Mouse (Mus musculus) intestine, postnatal 0 days (tissue): ENCODE measurements around the gene Tbck. TPM values are rescaled to one million over a fixed set of nuclear protein-coding genes. Genes with fewer than 3 reads are reported as not detected.

ENCODE experiments used
- ATAC-seq: fragments of 200-750 bp; cut with Nextera tagmentation; 2 replicates; pipeline ENCODE4 v1.8.0; 2017; ENCODE audit warnings: mild to moderate bottlenecking, moderate TSS enrichment, moderate library complexity
- H3K27ac ChIP-seq: fragments of 300-500 bp; sonication (generic); 2 replicates; pipeline ENCODE4 v1.5.1; 2014; ENCODE audit warnings: mild to moderate bottlenecking, low read depth, low read length, moderate library complexity
- H3K27me3 ChIP-seq: fragments of 300-500 bp; sonication (generic); replicated peaks from 2 replicates; pipeline ENCODE4 v1.6.1; 2014; ENCODE audit warnings: low read length, mixed read lengths; ENCODE audit not compliant: control insufficient read depth, insufficient read depth
- H3K36me3 ChIP-seq: fragments of 300-500 bp; sonication (generic); 2 replicates; pipeline ENCODE4 v1.6.1; 2014; ENCODE audit warnings: mild to moderate bottlenecking, moderate library complexity; ENCODE audit not compliant: control insufficient read depth, insufficient read depth
- H3K4me1 ChIP-seq: fragments of 300-500 bp; sonication (generic); replicated peaks from 2 replicates; pipeline ENCODE4 v1.6.1; 2014; ENCODE audit warnings: antibody characterized with exemption, low read length, mixed read lengths; ENCODE audit not compliant: control insufficient read depth, insufficient read depth
- H3K4me2 ChIP-seq: fragments of 300-500 bp; sonication (generic); replicated peaks from 2 replicates; pipeline ENCODE4 v1.6.1; 2014; ENCODE audit warnings: low read depth, mild to moderate bottlenecking, moderate library complexity
- H3K4me3 ChIP-seq: fragments of 300-500 bp; sonication (generic); 2 replicates; pipeline ENCODE4 v1.5.1; 2014; ENCODE audit warnings: low read depth, low read length
- H3K9ac ChIP-seq: fragments of 300-500 bp; sonication (generic); 2 replicates; pipeline ENCODE4 v1.6.1; 2014; ENCODE audit warnings: mild to moderate bottlenecking, low read depth, low read length
- H3K9me3 ChIP-seq: fragments of 300-500 bp; sonication (generic); 2 replicates; pipeline ENCODE4 v1.6.1; 2016; ENCODE audit warnings: mixed run types; ENCODE audit not compliant: control insufficient read depth
- CTCF ChIP-seq: sonication (generic); IDR thresholded peaks from 2 replicates; pipeline ENCODE4 v1.5.1; 2016; ENCODE audit warnings: low read depth, mild to moderate bottlenecking, control low read depth, antibody characterized with exemption, moderate library complexity
- WGBS: fragments of 180-500 bp; shearing (Covaris S2); extraction: QIAGEN DNeasy Blood & Tissue Kit; methylation state at CpG from one replicate; pipeline ENCODE4 v1.1.7; 2014; 5-methylcytosine and 5-hydroxymethylcytosine counted together
- polyA plus RNA-seq: library from polyadenylated mRNA; unstranded; fragments of >200 nt; fragmentation: Nextera tagmentation; extraction: Ambion mirVana; gene quantifications from 2 replicates; pipeline ENCODE4 v1.2.1, GENCODE M21; 2015

Gene Tbck
- polyA plus RNA-seq, 1 experiment from 2014 or later, result 7.7 TPM

DNA sequence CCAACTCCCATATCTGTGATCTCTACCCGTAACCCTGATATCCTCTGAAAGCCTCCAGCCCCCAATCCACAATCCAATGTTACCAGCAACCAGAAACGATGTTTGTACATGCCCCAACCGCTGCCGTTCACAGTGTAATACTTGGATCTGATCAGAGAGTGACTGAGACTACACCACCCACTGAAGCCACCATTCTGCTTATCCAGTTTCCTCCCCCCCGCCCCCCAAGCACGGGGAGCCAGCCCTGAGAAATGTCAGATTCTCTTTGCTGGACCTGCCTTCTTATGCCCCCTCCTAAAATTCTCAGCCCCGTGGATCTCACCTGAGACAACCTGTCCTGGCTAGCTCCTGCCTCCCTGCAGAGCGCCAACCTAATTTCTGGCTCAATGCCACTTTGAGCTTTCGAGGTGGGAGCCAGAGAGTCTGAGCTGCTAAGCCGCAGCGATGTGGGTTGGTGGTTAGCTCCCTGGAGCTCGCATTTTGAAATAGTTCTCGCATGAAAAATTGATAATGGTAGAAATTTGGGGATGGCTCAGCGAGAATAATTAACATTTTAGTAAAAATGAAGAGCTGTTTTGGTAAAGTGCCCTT lies 180.5 kb downstream of the Tbck start:
- Histone ChIP-seq H3K27me3 (no peaks in the 10 kb centered on the region), H3K4me1 (no peaks in the 10 kb centered on the region), H3K27ac (no peak overlapping the region), H3K4me2 (no peak overlapping the region), H3K9ac (no peak overlapping the region), H3K36me3 (no peaks in the 10 kb centered on the region), H3K9me3 (no peaks in the 10 kb centered on the region), H3K4me3 (no peak overlapping the region)
- 77% methylated on average over 14 of the region's 14 CpGs for WGBS
- no peak for TF ChIP-seq CTCF
- no peak for ATAC-seq

DNA sequence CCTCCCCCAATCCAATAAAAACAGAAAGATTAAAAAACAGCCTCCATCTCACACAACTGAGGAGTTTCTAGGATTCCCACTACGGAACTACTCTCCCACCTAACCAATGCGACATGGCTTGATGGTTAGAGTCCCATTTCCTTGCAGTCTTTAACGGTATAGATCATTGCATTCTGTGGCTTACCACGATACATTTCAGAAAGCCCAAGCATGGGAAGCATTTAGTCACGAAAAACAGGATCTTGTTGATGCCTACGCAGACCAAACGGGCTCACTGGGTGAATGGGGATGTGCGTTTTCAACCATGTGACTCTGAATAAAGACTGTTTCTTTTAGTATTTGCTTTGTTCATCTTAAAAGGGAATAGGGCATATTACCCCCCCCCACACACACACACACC lies 181.0 kb downstream of the Tbck start:
- WGBS, result 83% methylated on average over 8 of the region's 8 CpGs
- no peak overlapping the region for H3K9ac ChIP-seq
- no peak for ATAC-seq

DNA sequence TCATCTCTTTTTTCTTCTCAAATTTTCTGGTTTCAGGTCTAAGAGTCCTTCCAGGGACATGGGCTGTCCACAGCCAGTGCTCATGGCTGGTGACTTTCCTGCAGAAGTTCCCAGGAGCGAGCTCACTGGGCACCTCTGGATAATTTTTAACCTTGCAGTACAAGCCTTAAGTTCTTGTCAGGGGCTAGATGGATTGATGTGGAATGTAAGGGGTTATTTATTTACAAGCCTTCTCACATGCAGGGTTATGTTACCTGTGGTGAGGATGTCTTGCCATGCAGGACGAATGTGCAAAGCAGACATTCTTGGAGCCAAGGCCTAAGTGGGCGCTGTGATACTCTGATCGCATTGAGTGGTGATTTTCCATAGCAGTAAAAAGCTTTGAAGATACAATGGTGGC lies 181.7 kb downstream of the Tbck start:
- Histone ChIP-seq H3K9me3 (no peaks in the 10 kb centered on the region), H3K27ac (no peak overlapping the region), H3K4me2 (no peak overlapping the region), H3K27me3 (no peaks in the 10 kb centered on the region), H3K36me3 (no peaks in the 10 kb centered on the region), H3K4me1 (no peaks in the 10 kb centered on the region), H3K4me3 (no peak overlapping the region), H3K9ac (no peak overlapping the region)
- WGBS, result 69% methylated on average over 4 of the region's 4 CpGs
- TF ChIP-seq CTCF, result no peak
- ATAC-seq, result no peak

More for the DNA sequence above, 181.0 kb downstream of the Tbck start:
- H3K4me2 ChIP-seq, result no peak overlapping the region
- TF ChIP-seq CTCF, result no peak
- H3K4me1 ChIP-seq, result no peaks in the 10 kb centered on the region
- H3K9me3 ChIP-seq, result no peaks in the 10 kb centered on the region
- H3K4me3 ChIP-seq, result no peak overlapping the region
- H3K27me3 ChIP-seq, result no peaks in the 10 kb centered on the region
- H3K27ac ChIP-seq, result no peak overlapping the region
- no peaks in the 10 kb centered on the region for H3K36me3 ChIP-seq

DNA sequence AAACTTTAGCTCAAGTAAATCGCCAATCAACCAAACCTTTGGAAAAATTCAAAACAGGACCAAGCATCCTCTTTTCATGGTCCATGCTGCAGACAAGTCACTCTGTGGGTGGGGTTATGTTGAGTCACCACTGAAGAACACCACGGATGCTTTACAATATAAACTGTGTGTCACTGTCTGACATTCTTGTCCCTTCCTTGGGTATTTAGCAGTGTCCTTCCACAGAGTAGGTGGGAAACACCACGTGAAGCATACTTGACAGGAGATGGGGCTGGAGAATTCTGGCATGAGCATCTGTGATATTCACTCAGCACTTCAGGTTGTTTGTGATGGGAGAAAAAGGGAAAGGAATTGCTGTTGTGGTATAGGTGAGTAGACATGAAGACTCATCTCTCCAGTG lies 183.0 kb downstream of the Tbck start:
- no peak for ATAC-seq
- Histone ChIP-seq H3K4me1 (no peaks in the 10 kb centered on the region), H3K36me3 (no peaks in the 10 kb centered on the region), H3K4me3 (no peak overlapping the region), H3K27me3 (no peaks in the 10 kb centered on the region), H3K27ac (no peak overlapping the region), H3K9ac (no peak overlapping the region), H3K4me2 (no peak overlapping the region), H3K9me3 (no peaks in the 10 kb centered on the region)
- no peak for TF ChIP-seq CTCF
- 70% methylated on average over 3 of the region's 3 CpGs for WGBS

DNA sequence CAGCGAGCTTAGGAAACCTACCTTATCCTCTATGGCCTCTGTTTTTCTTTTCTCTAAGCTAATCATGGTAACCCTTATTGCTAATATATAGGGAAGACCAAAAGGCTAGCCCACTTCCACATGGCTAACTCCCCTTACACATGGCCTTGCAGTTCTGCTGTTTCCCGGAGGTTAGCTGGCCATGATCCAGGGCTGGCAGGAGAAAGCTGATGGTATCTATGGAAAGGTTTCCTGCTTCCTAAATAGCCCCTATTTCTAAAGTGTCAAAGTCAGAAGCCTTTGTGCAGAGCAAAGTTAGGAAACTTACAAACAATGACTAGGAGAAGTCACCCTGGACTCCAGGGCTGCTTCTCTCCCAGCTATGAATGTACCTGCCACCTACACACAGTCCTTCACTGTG lies 184.9 kb downstream of the Tbck start:
- Histone ChIP-seq H3K4me3 (no peak overlapping the region), H3K4me2 (no peak overlapping the region), H3K4me1 (no peaks in the 10 kb centered on the region), H3K27me3 (no peaks in the 10 kb centered on the region), H3K27ac (no peak overlapping the region), H3K9ac (no peak overlapping the region), H3K36me3 (no peaks in the 10 kb centered on the region), H3K9me3 (no peaks in the 10 kb centered on the region)
- WGBS, result 69% methylated on average over 2 of the region's 2 CpGs
- no peak for TF ChIP-seq CTCF
- ATAC-seq, result no peak

DNA sequence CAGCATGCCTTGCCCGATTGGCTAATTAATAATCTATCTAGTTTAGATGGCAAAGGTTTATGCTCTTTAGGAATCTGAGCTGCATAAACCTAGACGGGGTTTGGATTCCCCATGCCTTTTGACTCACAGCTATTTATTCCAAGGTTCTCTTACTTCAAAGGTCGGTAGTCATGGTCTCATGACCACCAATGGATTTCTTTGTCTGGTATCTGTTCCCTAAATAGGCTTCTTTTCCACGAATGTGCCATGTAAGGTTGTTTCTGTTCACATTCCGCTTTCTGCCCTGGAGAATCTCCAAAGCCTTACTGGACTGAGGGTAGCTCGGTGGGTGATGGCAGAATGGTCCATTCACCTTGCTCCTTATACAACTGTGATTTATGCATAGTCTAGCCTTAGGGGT lies 186.1 kb downstream of the Tbck start:
- Histone ChIP-seq H3K4me3 (no peak overlapping the region), H3K36me3 (no peaks in the 10 kb centered on the region), H3K9me3 (no peaks in the 10 kb centered on the region), H3K27me3 (no peaks in the 10 kb centered on the region), H3K4me1 (no peaks in the 10 kb centered on the region), H3K4me2 (no peak overlapping the region), H3K9ac (no peak overlapping the region), H3K27ac (no peak overlapping the region)
- no peak for TF ChIP-seq CTCF
- 81% methylated on average over 6 of the region's 6 CpGs for WGBS
- no peak for ATAC-seq

DNA sequence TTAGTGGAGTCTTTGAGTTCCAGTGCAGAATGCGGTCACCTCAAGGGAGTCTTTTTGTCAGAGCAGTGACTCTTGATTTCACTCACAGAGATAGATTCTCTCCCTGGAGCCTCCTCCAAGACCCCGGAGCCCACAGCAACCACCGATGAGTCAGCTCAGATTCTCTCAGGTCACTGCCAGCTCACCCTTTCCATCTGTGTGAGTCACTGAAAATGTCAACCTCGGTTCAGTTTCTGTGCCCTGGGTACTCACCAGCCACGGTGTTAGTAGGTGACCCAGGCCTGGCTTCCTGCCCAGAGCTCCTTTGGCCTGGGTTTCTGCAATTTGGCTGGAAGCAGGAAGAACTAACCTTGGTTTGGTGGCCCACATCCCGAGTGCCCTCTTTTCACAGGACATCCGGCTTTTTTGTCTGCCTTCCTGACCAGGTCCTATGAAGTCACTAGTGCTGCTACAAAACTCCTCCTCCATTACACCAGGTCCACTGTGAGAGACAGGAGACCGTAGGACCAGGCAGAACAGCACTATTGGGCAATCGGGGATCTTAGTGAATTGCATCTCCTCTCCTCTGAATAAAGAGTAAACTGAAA lies 187.5 kb downstream of the Tbck start:
- Histone ChIP-seq H3K9ac (no peak overlapping the region), H3K4me2 (no peak overlapping the region), H3K36me3 (no peaks in the 10 kb centered on the region), H3K9me3 (no peaks in the 10 kb centered on the region), H3K27me3 (no peaks in the 10 kb centered on the region), H3K4me3 (no peak overlapping the region), H3K27ac (0 out of 2 replicates have a peak overlapping the region, but pooled peaks have one; percentile 8), H3K4me1 (no peaks in the 10 kb centered on the region)
- no peak for ATAC-seq
- TF ChIP-seq CTCF, result no peak
- 68% methylated on average over 9 of the region's 9 CpGs for WGBS
